Mouse (Mus musculus): ENCODE measurements around the gene Cacng6. TPM values are rescaled to one million over a fixed set of nuclear protein-coding genes. Genes with fewer than 3 reads are reported as not detected.

The Cacng6 gene
- polyA plus RNA-seq (2012; rRNA removed): 0.32 and 0.77 TPM in 2 replicates

DNA sequence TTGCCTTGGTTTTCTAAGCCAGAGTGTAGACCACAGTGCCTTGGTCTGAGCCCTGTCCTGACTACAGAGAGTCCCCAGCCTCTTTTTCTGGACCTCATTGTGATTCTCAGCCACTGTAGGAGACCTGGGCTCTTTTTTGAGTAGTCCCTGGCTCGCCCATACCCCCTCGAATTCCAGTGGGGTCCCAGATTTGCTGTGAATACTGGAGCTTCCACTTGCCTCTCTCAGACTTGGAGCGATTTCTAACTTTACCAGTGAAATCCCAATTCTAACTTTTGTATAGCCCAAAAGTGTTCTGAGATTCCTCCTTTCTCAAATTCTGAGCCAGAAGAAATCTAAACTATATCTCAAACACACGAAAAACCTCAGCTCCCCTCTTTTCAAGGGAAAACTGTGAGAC is at the start of gene Cacng6:
Gene Cacng6, plus strand, starts transcription at position 301 of the 400 bp plus-strand sequence.

GRCm38 (mm10) chr7:3390413-3391080 is 33.4 kb upstream of the Cacng6 start, which contains the start of gene Cacng8:
TSS of gene Cacng8 (plus strand) at chr7:3390683.

Other genes with a start within 250 kb of the Cacng6 start
- gene Nlrp12, start 174.5 kb upstream of the Cacng6 start, polyA plus RNA-seq (2012; rRNA removed): 0.06 and 0.12 TPM in 2 replicates
- 447 and 501 TPM in 2 replicates for gene Myadm, start 135.1 kb upstream of the Cacng6 start, polyA plus RNA-seq (2012; rRNA removed)
- 1.6 and 2.3 TPM in 2 replicates for gene Prkcg, start 135.0 kb upstream of the Cacng6 start, polyA plus RNA-seq (2012; rRNA removed)
- 18.7 and 19.6 TPM in 2 replicates for gene Cacng7, start 91.2 kb upstream of the Cacng6 start, polyA plus RNA-seq (2012; rRNA removed)
- gene Cacng8, start 33.5 kb upstream of the Cacng6 start, polyA plus RNA-seq (2012; rRNA removed): 1.5 and 1.9 TPM in 2 replicates
- gene Tarm1, start 78.4 kb downstream of the Cacng6 start, polyA plus RNA-seq (2012; rRNA removed): not detected in 2 replicates
- gene Oscar, start 192.0 kb downstream of the Cacng6 start, polyA plus RNA-seq (2012; rRNA removed): 0.66 and 1.5 TPM in 2 replicates
- 174 and 275 TPM in 2 replicates for gene Ndufa3, start 193.2 kb downstream of the Cacng6 start, polyA plus RNA-seq (2012; rRNA removed)
- gene Tfpt, start 205.7 kb downstream of the Cacng6 start, polyA plus RNA-seq (2012; rRNA removed): 7.0 and 8.9 TPM in 2 replicates
- gene Prpf31, start 205.8 kb downstream of the Cacng6 start, polyA plus RNA-seq (2012; rRNA removed): 48.3 and 48.8 TPM in 2 replicates
- gene Cnot3, start 221.1 kb downstream of the Cacng6 start, polyA plus RNA-seq (2012; rRNA removed): 70.9 and 95.3 TPM in 2 replicates
- gene Leng1, start 241.6 kb downstream of the Cacng6 start, polyA plus RNA-seq (2012; rRNA removed): 4.2 and 4.5 TPM in 2 replicates